ENCODE assay signal across 7 mouse cellular contexts in genomic region chr19:7396867-7397826, GRCm38 (mm10). TPM values are rescaled to one million over a fixed set of nuclear protein-coding genes. Genes with fewer than 3 reads are reported as not detected.
A peak's percentile ranks its signal among the peaks of the same experiment; 100 is the strongest.
DNase-seq lines count a peak whose midpoint lies in the region; ATAC-seq and TF ChIP-seq lines count a peak whose summit lies in the region.
"Not testable (repeated sequence)": the region's sequence is repeated elsewhere in the genome, so short reads cannot be mapped to it uniquely, and the experiment has no call there.

No protein-coding gene starts in this region.

- not testable (repeated sequence) for H3K36me3 ChIP-seq in ES-Bruce4 (ENCODE audit: control insufficient read depth, insufficient read depth, low read length, poor library complexity, severe bottlenecking); intestine, embryonic 14.5 days (ENCODE audit: control insufficient read depth, insufficient read depth, low read length); small intestine, adult 2 months (ENCODE audit: control insufficient read depth, insufficient read depth, low read length)

- H3K9me3 ChIP-seq in ES-Bruce4 (replicated peaks; ENCODE audit: control insufficient read depth, insufficient read depth, low read length, poor library complexity, severe bottlenecking), result not testable (repeated sequence)
- H3K9me3 ChIP-seq in intestine, embryonic 14.5 days (ENCODE audit: control insufficient read depth, low read length), result peaks cover 11% of the 10 kb centered on the region

- H3K4me3 ChIP-seq in ES-Bruce4 (ENCODE audit: low read depth, low read length); intestine, embryonic 14.5 days (ENCODE audit: low read depth, low read length); layer of hippocampus, adult 2 months; small intestine, adult 2 months (ENCODE audit: low read depth, low read length): not testable (repeated sequence)

- not testable (repeated sequence) for H3K4me1 ChIP-seq in ES-Bruce4 (ENCODE audit: control insufficient read depth, insufficient read depth, low read length); intestine, embryonic 14.5 days (replicated peaks; ENCODE audit: control insufficient read depth, insufficient read depth, low read length); small intestine, adult 2 months (ENCODE audit: control insufficient read depth, insufficient read depth, insufficient read length, low read length)

- H3K27me3 ChIP-seq in ES-Bruce4 (ENCODE audit: control insufficient read depth, insufficient read depth, low read length, poor library complexity, severe bottlenecking); intestine, embryonic 14.5 days (replicated peaks; ENCODE audit: control insufficient read depth, insufficient read depth, low read length); small intestine, adult 2 months (ENCODE audit: control insufficient read depth, insufficient read depth, low read length): not testable (repeated sequence)

- not testable (repeated sequence) for TF ChIP-seq EP300 in ES-Bruce4 (IDR thresholded peaks at IDR 0.05; ENCODE audit: insufficient read depth, low read depth, low read length)

- H3K9ac ChIP-seq in ES-Bruce4 (ENCODE audit: low read depth, poor library complexity, severe bottlenecking); intestine, embryonic 14.5 days (ENCODE audit: low read length): not testable (repeated sequence)

- peak; percentile 20 for TF ChIP-seq CTCF in ES-Bruce4 (IDR thresholded peaks at IDR 0.05; ENCODE audit: low read depth, low read length)
- peak; percentile 59 for TF ChIP-seq CTCF in layer of hippocampus, adult 2 months (conservative IDR thresholded peaks at IDR 0.05)
- TF ChIP-seq CTCF in small intestine, adult 2 months (IDR thresholded peaks at IDR 0.05; ENCODE audit: extremely low read depth, insufficient read length, insufficient replicate concordance, low read depth, low read length), result peak; percentile 29; the same call in 1 of the 2 replicates

- DNase-seq in cerebellum, postnatal 10 days, result peak; percentile 61 to 63
- DNase-seq in gastrocnemius, postnatal 10 days, result peak; percentile 64
- peak; percentile 80 for DNase-seq in intestine, embryonic 14.5 days (ENCODE audit: low spot score)
- DNase-seq in layer of hippocampus, adult 2 months (ENCODE audit: low spot score in 2 of 2), result not testable (repeated sequence)
- peak; percentile 48 for DNase-seq in lung, postnatal 36 days

- ATAC-seq in intestine, embryonic 14.5 days (replicated peaks; ENCODE audit: low FRiP score, low TSS enrichment, low read depth), result peak; percentile 62

- H3K27ac ChIP-seq in ES-Bruce4 (ENCODE audit: insufficient read depth, low read length); intestine, embryonic 14.5 days (ENCODE audit: low read depth); layer of hippocampus, adult 2 months; small intestine, adult 2 months (ENCODE audit: insufficient read depth, low read depth, low read length): not testable (repeated sequence)

- WGBS in intestine, embryonic 14.5 days, result 28% methylated on average over 5 of the region's 10 CpGs
- WGBS in small intestine, adult 2 months, result 72% methylated on average over 10 of the region's 10 CpGs

- H3K4me2 ChIP-seq in intestine, embryonic 14.5 days (ENCODE audit: low read length), result not testable (repeated sequence)

- not testable (repeated sequence) for TF ChIP-seq POLR2A in ES-Bruce4 (IDR thresholded peaks at IDR 0.05; ENCODE audit: insufficient read depth, low read length); small intestine, adult 2 months (IDR thresholded peaks at IDR 0.05; ENCODE audit: low read depth, low read length)

RNA-seq across cellular contexts. Expression of gene Spindoc, which starts 14.4 kb away (rescaled TPM):
- polyA plus RNA-seq in ES-Bruce4 (2011; ENCODE audit: insufficient read depth, insufficient read length, low read depth, missing spikeins), result 43.8 and 56.3 TPM in 2 replicates
- 10 to 100 TPM; 11.8 to 17.2 TPM for total RNA-seq in gastrocnemius, postnatal 10 days (2021)
- polyA plus RNA-seq in intestine, embryonic 14.5 days (2014; fragmentation: Nextera tagmentation; extraction: Ambion mirVana), result 23.7 and 24.3 TPM in 2 replicates
- total RNA-seq in layer of hippocampus, adult 2 months (2021), result 10 to 100 TPM; 30.2 to 31.7 TPM
- 5.5 and 15.1 TPM in 2 replicates for polyA plus RNA-seq in small intestine, adult 2 months (2012; rRNA removed)

RNA-seq across cellular contexts. Expression of gene 2700081O15Rik, which starts 20.3 kb away (rescaled TPM):
- 6.2 and 7.5 TPM in 2 replicates for polyA plus RNA-seq in ES-Bruce4 (2011; ENCODE audit: insufficient read depth, insufficient read length, low read depth, missing spikeins)
- total RNA-seq in gastrocnemius, postnatal 10 days (2021), result 10 to 100 TPM; 14.6 to 22.1 TPM
- polyA plus RNA-seq in intestine, embryonic 14.5 days (2014; fragmentation: Nextera tagmentation; extraction: Ambion mirVana), result 9.1 and 9.4 TPM in 2 replicates
- total RNA-seq in layer of hippocampus, adult 2 months (2021), result 10 to 100 TPM; 45.7 to 47.4 TPM
- polyA plus RNA-seq in small intestine, adult 2 months (2012; rRNA removed), result 8.3 and 11.9 TPM in 2 replicates

RNA-seq across cellular contexts. Expression of gene Mark2, which starts 55.5 kb away (rescaled TPM):
- polyA plus RNA-seq in ES-Bruce4 (2011; ENCODE audit: insufficient read depth, insufficient read length, low read depth, missing spikeins), result 52.1 and 60.5 TPM in 2 replicates
- 10 to 100 TPM; 38.2 to 45.8 TPM for total RNA-seq in gastrocnemius, postnatal 10 days (2021)
- polyA plus RNA-seq in intestine, embryonic 14.5 days (2014; fragmentation: Nextera tagmentation; extraction: Ambion mirVana), result 48.7 and 54.0 TPM in 2 replicates
- 100 to 1,000 TPM; 119 to 127 TPM for total RNA-seq in layer of hippocampus, adult 2 months (2021)
- 91.2 and 279 TPM in 2 replicates for polyA plus RNA-seq in small intestine, adult 2 months (2012; rRNA removed)
